Mouse (Mus musculus): ENCODE results near the gene Notch3. TPM values are rescaled to one million over a fixed set of nuclear protein-coding genes. Genes with fewer than 3 reads are reported as not detected.

The Notch3 gene
- polyA plus RNA-seq, 1 experiment from 2014 or later = 1.5 TPM

GRCm38 (mm10) chr17:32142234-32142633 is 24.4 kb downstream of the Notch3 start:
- DNase-seq (ENCODE audit: low read depth, low spot score) = no peak
- ATAC-seq = no peak
- no peaks in the 10 kb centered on the region for H3K27me3 ChIP-seq
- in situ Hi-C loops (cut with MboI; ENCODE audit: low pct_unique_long_range_greater_than_20kb) = loop anchor here (25.0 kb wide), 1 partner anchor 345 kb away; no protein-coding TSS in a partner anchor
- ChIA-PET POLR2A (no interaction called here), CTCF (no interaction called here)
- no peak for TF ChIP-seq CTCF (IDR thresholded peaks at IDR 0.05)

GRCm38 (mm10) chr17:32133375-32133774 is 33.3 kb downstream of the Notch3 start:
- CTCF ChIA-PET = no interaction called here
- H3K27me3 ChIP-seq = no peaks in the 10 kb centered on the region
- DNase-seq (ENCODE audit: low read depth, low spot score) = no peak
- POLR2A ChIA-PET = no interaction called here
- no peak for ATAC-seq
- no peak for TF ChIP-seq CTCF (IDR thresholded peaks at IDR 0.05)
- in situ Hi-C loops (cut with MboI; ENCODE audit: low pct_unique_long_range_greater_than_20kb) = loop anchor here (25.0 kb wide), 1 partner anchor 354 kb away; no protein-coding TSS in a partner anchor

GRCm38 (mm10) chr17:32132087-32132486 is 34.6 kb downstream of the Notch3 start:
- POLR2A ChIA-PET = no interaction called here
- ATAC-seq = no peak

GRCm38 (mm10) chr17:32130506-32130905 is 36.1 kb downstream of the Notch3 start:
- no peaks in the 10 kb centered on the region for H3K27me3 ChIP-seq
- CTCF ChIA-PET = no interaction called here
- no peak for ATAC-seq
- in situ Hi-C loops (cut with MboI; ENCODE audit: low pct_unique_long_range_greater_than_20kb) = loop anchor here (25.0 kb wide), 1 partner anchor 357 kb away; no protein-coding TSS in a partner anchor
- no peak for TF ChIP-seq CTCF (IDR thresholded peaks at IDR 0.05)
- no peak for DNase-seq (ENCODE audit: low read depth, low spot score)
- POLR2A ChIA-PET = no interaction called here

More at GRCm38 (mm10) chr17:32132087-32132486, 34.6 kb downstream of the Notch3 start:
- in situ Hi-C loops (cut with MboI; ENCODE audit: low pct_unique_long_range_greater_than_20kb) = loop anchor here (25.0 kb wide), 1 partner anchor 355 kb away; no protein-coding TSS in a partner anchor
- no peak for TF ChIP-seq CTCF (IDR thresholded peaks at IDR 0.05)
- CTCF ChIA-PET = no interaction called here
- DNase-seq (ENCODE audit: low read depth, low spot score) = no peak
- no peaks in the 10 kb centered on the region for H3K27me3 ChIP-seq

- no peak for TF ChIP-seq CTCF (IDR thresholded peaks at IDR 0.05)
These were observed 39.5 kb downstream of the Notch3 start for GRCm38 (mm10) chr17:32127195-32127594.

GRCm38 (mm10) chr17:32125407-32125806 is 41.2 kb downstream of the Notch3 start:
- ATAC-seq (no peak), DNase-seq (ENCODE audit: low read depth, low spot score) (no peak)
- TF ChIP-seq CTCF (IDR thresholded peaks at IDR 0.05) = no peak
- H3K27me3 ChIP-seq = no peaks in the 10 kb centered on the region
- in situ Hi-C loops (cut with MboI; ENCODE audit: low pct_unique_long_range_greater_than_20kb) = loop anchor here (25.0 kb wide), 1 partner anchor 362 kb away; no protein-coding TSS in a partner anchor
- ChIA-PET CTCF (interaction anchor here (0.9 to 1.4 kb wide), 3 partner anchors 8 to 164 kb away, joined by 3 read pairs; no protein-coding TSS in a partner anchor), POLR2A (no interaction called here)

More at GRCm38 (mm10) chr17:32127195-32127594, 39.5 kb downstream of the Notch3 start:
- ChIA-PET POLR2A (no interaction called here), CTCF (interaction anchor here (0.7 kb wide), 1 partner anchor 547 kb away, joined by 3 read pairs; no protein-coding TSS in a partner anchor)
- DNase-seq (ENCODE audit: low read depth, low spot score) (no peak), ATAC-seq (no peak)
- no peaks in the 10 kb centered on the region for H3K27me3 ChIP-seq
- in situ Hi-C loops (cut with MboI; ENCODE audit: low pct_unique_long_range_greater_than_20kb) = loop anchor here (25.0 kb wide), 1 partner anchor 360 kb away; no protein-coding TSS in a partner anchor

- no peak for DNase-seq (ENCODE audit: low read depth, low spot score)
- no peak for TF ChIP-seq CTCF (IDR thresholded peaks at IDR 0.05)
- ChIA-PET POLR2A (no interaction called here), CTCF (interaction anchor here (1.0 kb wide), 1 partner anchor 14 kb away, joined by 3 read pairs; no protein-coding TSS in a partner anchor)
- no peaks in the 10 kb centered on the region for H3K27me3 ChIP-seq
- no peak for ATAC-seq
- in situ Hi-C loops (cut with MboI; ENCODE audit: low pct_unique_long_range_greater_than_20kb) = no loop called here
These were observed 43.1 kb downstream of the Notch3 start for GRCm38 (mm10) chr17:32123545-32123944.

- TF ChIP-seq CTCF (IDR thresholded peaks at IDR 0.05) = no peak
- POLR2A ChIA-PET = no interaction called here
- no peak for ATAC-seq
- CTCF ChIA-PET = no interaction called here
- in situ Hi-C loops (cut with MboI; ENCODE audit: low pct_unique_long_range_greater_than_20kb) = no loop called here
- DNase-seq (ENCODE audit: low read depth, low spot score) = no peak
- H3K27me3 ChIP-seq = no peaks in the 10 kb centered on the region
These were observed 44.1 kb downstream of the Notch3 start for GRCm38 (mm10) chr17:32122587-32122970.

GRCm38 (mm10) chr17:32121833-32122586 is 44.6 kb downstream of the Notch3 start:
- DNase-seq (ENCODE audit: low read depth, low spot score) (no peak), ATAC-seq (no peak)
- no peak for TF ChIP-seq CTCF (IDR thresholded peaks at IDR 0.05)
- in situ Hi-C loops (cut with MboI; ENCODE audit: low pct_unique_long_range_greater_than_20kb) = no loop called here
- H3K27me3 ChIP-seq = no peaks in the 10 kb centered on the region
- ChIA-PET CTCF (no interaction called here), POLR2A (no interaction called here)

- DNase-seq (ENCODE audit: low read depth, low spot score) = no peak
- in situ Hi-C loops (cut with MboI; ENCODE audit: low pct_unique_long_range_greater_than_20kb) = no loop called here
- no peaks in the 10 kb centered on the region for H3K27me3 ChIP-seq
- ChIA-PET POLR2A (no interaction called here), CTCF (no interaction called here)
- no peak for TF ChIP-seq CTCF (IDR thresholded peaks at IDR 0.05)
- ATAC-seq = no peak
These were observed 45.7 kb downstream of the Notch3 start for GRCm38 (mm10) chr17:32120771-32121532.

GRCm38 (mm10) chr17:32119196-32119595 is 47.5 kb downstream of the Notch3 start:
- in situ Hi-C loops (cut with MboI; ENCODE audit: low pct_unique_long_range_greater_than_20kb) = no loop called here
- no peak for DNase-seq (ENCODE audit: low read depth, low spot score)
- ChIA-PET POLR2A (no interaction called here), CTCF (no interaction called here)
- TF ChIP-seq CTCF (IDR thresholded peaks at IDR 0.05) = no peak
- no peak for ATAC-seq
- H3K27me3 ChIP-seq = no peaks in the 10 kb centered on the region

All from Patski (cell line).